Mouse (Mus musculus) urinary bladder, adult 2 months (tissue): ENCODE measurements around the gene Ush2a. TPM values are rescaled to one million over a fixed set of nuclear protein-coding genes. Genes with fewer than 3 reads are reported as not detected.

Experiments
- DNase-seq: peaks from one replicate; pipeline ENCODE4 v3.0.0; 2022; ENCODE audit warnings: low spot score
- polyA plus RNA-seq: library from polyadenylated mRNA; depleted of rRNA; stranded (reverse); fragments of >200 nt; gene quantifications from 2 replicates; pipeline ENCODE4 v1.2.3, GENCODE M21; 2012

The Ush2a gene
- polyA plus RNA-seq, 1 experiment = 0.07 TPM

DNA sequence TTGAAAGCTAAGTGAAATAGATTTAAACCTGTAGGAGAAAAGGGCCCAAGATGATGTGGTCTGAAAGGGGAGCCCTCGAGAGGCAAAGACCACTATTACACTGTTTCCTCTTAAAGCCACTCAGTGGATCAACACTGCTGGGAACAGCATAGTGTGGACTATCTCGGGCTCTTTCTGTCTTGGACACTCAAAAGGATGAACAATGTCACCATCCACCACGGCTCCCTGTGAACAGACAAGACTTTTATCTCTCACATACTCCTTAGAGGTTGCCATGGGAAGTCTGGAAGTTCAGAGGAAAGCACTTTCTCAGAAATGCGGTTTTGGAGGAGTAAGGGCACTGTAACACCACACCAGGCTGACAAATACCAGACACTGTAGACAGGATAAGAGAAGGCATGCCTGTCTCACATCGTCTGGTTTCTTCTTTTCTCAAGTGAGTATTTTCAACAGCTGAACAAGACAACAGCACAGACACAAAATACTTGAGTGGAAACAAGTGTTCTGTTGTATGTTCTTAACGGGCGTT, 124.0 kb downstream of the Ush2a start:
- DNase-seq = no peak

DNA sequence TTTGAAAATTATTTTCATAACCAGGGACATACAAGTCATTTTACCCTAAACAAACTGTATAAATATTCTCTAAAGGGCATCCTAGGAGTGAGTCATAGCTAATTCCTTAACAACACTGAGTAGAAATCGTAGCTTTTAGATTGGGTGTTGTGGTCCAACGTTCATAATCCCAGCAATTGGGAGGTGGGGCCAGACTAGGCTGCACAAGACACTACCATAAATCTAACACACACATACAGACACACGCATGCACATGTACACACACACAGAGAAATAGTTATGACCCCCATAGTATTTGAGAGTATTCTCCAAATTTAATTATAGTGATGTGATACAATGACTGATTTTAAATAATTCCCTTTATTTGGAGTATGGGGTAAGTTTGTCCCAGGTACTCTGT, 125.5 kb downstream of the Ush2a start:
- DNase-seq = no peak

DNA sequence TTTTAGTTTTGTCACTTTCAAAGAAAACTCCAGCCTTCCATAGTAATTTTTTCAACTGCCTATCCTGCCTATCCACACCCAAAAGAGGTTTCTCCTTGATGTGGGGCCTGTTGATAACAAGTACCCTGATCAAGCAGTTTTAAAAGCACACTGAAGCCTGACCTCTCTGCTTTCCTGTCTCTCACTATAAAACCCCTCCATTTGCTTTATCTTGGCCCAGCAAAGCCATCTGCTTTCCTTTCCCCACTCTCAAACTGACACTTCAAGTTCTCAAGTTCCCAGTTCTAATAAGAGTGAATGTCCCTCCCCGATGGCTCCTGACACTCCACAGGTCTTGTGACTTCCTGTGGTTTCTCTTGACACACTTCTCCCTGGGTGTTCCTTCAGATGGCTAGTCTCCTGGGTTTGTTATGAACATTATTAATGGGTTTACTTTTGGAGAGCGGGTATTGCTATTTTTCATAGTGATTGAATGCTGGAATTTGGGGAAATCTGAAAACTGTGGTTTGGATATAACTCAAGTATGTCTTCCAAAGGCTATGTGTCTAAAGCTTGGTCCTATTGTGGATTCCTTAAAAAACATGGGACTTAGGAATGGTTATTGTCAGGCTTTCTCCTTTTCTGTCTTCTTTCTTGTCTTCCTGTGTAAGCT, 126.1 kb downstream of the Ush2a start:
- no peak for DNase-seq

DNA sequence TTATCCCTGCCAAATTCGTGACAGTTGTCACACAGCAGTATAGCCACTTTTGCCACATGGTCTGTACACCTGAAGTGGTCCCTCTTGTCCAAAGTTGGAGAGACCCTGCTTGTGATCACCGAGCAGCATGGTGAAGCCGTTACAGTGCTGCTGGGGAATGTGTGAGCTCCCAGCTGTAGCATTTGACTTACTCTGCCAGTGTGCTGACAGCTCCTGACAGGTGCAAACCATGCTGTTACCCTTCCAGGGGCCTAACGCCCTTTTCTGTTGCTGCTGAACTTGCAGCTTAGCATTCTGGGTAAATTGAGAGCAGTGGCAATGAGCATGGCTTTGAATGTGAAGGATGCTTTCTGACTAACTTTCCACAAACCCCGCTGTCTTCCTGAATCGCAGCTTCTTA, 128.3 kb downstream of the Ush2a start:
- DNase-seq = no peak

DNA sequence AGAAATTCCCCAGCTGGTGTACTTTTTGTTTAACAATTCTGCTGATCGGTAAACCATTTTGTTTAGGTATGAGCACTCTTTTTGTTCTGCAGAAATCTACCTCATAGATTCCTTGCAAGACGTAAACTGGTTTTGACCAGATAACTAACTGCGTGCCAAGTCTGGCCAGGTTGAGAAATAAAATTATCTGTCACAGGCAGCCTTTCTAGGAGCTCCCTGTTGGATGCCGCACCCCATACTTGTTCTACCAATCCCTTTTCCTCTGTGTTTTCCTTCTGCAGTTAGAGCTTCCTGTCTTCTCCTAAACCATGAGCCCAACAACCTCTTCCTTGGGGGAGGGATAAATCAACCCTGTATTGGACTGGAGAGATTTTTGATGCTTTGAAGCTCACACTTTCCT, 145.4 kb downstream of the Ush2a start:
- no peak for DNase-seq

DNA sequence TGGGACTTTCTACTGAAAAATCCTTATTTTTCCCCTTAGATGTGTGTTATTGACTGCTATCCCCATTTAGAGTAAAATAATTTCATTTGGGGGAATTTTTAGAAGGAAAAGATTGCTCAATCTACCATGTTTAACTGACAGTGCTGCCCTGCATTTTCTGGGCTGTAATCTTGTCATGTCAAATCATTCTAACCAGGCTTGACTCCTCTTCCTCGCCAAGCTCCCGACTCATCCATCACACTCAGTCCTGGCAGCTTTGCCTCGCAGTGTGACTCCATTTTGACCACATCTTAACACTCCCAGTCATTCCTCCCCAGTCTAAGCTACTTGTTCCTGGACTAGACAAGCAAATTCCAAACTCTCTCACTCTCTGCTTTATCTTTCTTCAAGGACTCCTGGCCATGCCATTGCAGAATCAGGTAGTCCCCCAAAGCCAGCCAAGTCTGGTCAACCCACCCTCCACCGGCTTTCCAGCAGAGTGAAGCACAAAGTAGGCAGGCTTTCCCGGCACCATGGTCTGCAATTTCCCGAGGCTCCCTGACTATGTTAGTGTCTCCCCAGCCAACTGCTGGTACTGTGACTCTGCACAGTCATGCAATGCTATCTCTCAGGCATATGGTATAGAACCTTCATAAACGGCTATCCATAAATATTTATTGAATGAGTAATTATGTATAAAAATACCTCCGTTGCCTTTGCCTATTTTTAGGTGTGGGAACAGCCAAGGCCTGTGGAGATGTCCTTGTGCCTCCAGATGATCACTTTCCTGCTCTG, 146.0 kb downstream of the Ush2a start:
- no peak for DNase-seq

DNA sequence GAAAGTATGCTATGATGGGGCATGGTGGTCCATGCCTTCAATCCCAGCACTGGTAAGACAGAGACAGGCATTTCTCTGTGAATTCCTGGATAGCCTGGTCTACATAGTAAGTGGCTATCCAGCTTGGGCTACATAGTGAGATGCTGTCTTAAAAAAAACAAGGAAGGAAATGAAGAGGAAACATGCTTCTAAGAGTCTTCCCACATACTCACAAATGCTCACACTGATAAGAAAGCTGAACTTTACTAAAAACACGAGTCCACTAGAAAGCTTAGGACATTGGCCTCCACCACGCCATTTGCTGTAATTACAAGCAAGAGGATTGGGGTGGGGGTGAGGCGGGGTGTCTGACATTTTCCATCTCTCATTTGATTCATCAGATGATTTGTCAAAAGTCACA, 148.7 kb downstream of the Ush2a start:
- no peak for DNase-seq

DNA sequence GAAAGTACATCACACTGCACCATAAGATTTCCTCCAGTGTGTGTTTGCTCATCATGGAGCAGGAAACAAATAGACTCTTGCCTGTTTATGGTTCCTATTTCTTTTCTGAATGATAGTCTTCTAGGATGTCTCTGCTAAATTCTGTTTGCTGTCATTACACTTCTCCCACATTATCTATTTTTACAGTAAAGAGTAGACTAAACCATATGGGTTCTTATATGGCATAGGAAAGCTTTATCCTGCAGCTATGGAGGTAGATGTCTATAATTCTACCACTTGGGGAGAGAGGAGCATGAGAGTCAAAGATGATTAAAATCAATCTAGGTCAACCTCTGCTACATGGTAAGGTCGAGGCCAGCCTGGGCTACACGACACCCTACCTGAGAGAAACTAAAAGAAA, 158.7 kb downstream of the Ush2a start:
- no peak for DNase-seq

DNA sequence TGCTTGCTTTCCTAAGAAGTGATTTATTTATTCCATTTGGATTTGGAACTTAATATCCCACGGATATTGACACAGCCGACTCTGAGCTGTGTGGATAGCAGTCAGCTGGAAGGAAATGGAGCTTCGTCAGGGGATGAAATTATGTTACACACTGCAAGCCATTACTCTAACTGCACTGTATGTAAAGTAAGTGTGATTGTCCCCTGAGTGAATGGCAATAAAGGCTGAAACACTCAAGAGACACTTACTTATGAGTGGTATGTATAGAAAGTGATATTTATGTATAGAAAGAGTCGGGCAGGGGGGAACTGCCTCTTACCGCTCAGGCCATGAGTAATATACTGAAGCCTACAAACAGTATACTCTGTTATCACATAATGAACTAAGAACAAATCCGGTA, 166.3 kb downstream of the Ush2a start:
- DNase-seq = no peak

DNA sequence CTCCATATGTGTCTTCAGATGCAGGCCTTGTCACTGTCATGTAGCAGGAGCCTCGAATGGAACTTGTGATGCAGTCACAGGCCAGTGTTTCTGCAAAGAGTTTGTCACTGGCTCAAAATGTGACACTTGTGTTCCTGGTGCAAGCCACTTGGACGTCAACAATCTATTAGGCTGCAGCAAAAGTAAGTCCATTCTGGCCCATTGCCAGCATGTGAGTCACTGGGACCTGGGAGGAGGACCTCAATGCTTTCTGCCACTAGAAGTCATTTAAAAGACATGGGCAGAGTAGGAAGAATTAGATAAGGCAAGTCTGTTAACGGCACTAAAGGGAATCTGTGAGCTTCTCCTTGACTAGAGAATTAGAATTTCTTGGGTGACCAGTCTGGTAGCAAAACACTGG, 168.9 kb downstream of the Ush2a start:
- no peak for DNase-seq

DNA sequence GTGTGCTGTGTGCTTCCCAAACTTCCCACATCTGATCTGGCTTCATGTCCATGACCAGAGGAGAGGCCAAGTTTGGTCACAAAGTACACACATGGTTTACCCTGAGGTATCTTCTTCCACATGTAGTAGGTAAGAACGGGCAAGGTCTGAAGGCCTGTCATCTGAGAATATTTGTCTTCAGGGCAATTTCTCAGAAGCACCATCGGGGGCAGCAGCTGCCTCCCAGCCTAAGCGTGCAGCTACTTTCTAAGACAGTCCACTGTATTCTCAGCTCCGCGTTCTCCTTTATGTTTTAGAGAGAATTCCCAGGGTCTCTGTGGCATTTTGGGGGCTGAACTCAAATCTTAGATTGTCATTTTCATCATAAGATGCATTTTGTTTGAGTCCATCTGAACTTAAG, 186.1 kb downstream of the Ush2a start:
- no peak for DNase-seq

DNA sequence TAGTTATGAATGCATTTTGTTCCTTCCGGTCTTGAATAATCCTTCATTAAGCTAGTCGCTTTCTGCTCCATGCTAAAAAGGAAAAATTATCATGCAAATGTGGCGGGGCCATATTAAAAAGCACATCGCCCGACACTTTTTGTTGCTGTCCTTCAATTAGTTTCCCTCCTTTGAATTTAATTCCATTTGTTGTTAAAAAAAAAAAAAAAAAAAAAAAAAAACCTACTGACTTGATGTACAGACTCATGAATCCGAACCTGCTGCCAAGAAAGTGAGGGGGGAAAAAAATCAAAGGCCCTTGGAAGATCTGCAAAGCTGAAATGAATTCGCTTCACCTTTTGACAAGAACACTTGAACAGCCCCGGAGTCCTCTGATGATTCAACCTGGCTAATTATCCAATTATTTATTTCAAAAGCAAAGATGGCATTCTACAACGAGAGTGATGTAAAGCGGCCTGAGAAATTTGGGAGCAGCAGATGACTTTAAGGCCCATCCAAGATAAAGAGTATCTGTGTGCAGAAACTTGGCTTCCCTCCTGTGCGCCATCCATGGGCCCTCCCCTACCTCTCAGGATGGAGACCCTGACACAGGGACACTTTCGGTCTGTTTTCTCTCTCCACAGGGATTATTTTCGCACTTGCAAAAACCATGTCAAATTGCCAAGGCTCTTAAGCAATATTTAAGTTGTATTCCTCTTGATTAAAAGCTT, 194.8 kb downstream of the Ush2a start:
- no peak for DNase-seq

DNA sequence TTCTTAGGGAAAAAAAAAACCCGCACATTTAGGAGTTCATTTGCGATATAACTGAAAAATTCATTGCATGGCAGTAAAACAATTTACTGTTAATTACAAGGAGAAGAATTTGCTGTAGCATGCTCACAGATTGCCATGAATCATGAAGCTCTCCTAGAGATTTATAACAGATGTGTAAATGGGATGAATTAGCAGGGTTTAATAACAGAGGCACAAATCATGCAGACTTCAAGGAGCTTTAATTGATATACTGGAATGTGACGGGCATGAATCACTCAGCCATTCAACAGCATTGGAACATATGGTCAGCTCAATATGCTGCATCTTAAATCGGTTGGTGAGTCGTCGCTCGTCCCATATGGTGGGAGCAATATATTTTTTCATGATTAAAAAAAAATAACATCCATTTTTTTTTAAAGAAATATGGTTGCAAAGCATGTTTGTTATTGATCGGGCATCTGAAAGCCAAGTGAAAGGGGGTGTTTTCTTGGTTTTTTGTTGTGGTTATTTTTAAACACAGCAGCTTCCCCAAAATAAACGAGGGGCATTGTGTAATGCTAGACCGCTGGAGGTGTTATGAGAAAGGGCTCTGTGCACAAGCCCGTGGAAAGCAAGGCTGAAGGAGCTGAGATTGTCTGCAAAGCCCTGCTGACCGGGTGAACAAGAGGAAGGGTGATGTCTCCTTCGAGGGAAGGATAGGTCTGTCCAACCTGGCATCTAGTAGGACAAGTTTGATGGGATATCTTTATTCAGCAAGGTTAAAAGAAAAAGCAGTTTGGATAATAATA, 195.6 kb downstream of the Ush2a start:
- no peak for DNase-seq

DNA sequence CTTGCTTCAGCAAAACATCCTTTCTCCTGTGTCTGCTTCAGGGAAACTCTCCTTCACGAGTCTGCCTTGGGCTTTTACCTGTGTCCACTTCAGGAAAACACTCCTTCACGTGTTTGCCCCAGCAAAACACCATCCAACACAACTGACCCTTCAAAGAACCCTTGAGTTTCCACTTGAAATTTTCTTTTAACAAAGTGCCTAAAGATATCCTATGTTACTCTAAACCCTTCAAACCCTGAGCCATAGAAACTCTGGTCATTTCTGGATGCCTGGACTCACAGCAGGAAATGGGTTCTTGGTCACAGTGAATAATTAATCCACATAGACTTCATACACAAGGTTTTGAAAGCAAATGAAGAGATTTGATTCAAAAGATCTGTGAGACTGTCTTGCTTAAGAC, 199.4 kb downstream of the Ush2a start:
- DNase-seq = no peak

DNA sequence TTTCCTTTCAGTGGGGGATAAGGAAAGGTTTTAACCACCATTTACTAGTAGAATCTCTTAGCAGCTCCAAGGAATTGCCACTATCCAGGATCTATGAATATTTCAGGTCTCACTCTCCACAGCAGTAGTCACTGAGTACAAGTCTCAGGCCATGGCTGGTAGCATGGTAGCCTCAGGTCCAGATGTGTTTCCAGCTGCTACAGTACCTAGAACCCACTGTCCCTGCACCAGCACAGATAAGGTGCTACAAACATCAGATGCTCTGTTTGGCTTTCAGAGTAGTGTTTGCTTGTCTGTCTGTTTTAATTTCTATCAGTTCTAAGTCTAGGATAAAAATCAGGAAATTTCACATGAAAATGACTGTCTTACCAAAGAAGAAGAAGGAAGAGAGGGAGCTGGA, 202.8 kb downstream of the Ush2a start:
- no peak for DNase-seq

DNA sequence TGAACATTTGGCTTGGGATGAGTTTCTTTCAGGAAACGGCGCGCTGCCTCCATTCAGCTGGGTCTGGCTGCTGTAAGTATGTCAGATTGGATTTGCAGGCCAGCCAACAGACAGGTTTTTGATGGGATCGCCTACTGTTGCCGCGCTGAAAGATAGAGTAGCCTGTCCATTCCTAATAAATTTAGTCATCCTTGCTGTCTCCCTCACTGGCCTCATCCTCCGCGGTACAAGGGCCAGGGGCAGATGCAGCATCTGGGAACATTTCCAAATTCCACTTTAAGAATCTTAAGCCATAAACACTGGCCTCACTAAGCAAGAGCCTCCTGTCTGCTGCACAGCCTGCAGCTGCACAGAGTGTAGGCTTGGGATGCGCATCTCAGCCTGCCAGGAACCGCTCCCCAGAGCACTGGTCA, 206.6 kb downstream of the Ush2a start:
- DNase-seq = no peak

DNA sequence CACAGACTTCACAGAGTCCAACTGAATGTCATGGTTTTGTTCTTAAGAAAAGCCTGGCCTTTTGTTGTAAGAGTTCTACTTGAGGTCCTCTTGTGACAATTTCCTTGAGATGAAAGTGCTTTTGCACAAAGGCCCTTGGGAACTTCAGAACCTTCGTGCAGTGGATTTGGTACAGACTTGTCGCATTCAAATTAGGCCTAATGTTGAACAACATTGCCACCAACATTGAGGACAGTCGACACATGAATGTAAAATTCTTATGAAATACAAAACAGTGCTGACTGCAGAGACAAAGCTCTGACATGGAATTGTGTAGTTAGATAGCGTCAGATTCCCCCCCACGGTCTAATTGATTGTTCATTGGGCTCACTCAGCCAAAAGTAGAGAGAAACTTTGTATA, 243.1 kb downstream of the Ush2a start:
- no peak for DNase-seq

DNA sequence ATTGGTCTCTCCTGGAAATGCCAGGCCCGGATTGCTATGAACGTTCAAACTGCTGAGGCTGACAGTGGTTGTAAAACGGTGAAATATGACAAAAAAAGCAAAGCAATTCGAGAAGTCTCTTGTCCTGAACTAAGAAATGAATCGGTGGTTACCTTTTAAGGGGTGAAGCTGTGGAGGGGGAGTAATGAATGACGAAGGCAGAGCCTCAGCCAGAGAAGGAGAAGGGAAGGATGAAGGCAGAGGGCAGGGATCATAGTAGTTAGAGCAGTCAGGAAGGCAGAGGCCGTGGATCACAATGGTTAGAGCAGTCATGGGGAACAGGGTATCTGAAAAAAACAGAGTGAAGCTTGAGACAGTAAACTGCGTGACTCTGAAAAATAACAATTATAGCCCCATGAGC, 257.0 kb downstream of the Ush2a start:
- no peak for DNase-seq

DNA sequence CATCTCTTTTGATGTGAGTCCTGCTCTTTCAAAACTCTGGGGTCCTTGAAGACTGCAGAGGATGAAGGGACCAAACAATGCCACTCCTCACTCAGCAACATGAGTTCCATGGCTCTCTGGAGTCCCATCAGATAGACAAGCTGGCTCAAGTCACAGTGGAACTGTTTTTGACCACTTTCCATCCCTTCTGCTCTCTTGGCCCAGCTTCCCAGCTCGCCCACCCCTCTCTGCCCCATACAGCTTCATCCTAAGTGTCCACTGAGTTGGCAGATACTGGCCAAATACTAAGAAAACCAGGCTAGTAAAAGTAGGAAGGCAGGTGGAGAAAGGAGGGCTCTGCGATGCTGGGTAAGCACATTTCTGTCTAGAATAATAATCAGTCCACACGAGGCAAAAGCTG, 265.6 kb downstream of the Ush2a start:
- no peak for DNase-seq

DNA sequence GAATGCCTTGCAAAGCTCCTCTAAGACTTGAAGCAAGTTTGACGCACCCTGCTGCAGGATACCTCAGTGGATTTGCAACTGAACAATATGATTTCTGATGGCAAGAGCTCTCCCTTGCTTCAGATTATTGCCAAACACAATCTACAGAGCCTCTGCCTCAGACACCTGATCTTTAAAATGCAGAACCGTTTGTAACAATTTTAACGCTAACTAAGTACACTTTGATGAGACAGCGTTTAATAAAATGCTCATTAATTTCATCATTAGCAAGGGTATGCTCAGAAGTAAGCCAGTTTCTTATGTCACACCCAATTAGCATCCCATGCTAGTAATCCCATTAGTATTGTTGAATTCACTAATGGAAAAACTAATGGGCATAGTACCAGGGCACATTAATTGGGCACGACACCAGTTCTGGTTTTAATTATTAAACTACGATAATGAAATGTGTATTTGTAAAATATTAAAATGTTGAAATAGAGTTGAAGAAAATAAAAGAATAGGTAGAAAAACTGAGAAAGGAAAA, 267.8 kb downstream of the Ush2a start:
- DNase-seq = no peak

DNA sequence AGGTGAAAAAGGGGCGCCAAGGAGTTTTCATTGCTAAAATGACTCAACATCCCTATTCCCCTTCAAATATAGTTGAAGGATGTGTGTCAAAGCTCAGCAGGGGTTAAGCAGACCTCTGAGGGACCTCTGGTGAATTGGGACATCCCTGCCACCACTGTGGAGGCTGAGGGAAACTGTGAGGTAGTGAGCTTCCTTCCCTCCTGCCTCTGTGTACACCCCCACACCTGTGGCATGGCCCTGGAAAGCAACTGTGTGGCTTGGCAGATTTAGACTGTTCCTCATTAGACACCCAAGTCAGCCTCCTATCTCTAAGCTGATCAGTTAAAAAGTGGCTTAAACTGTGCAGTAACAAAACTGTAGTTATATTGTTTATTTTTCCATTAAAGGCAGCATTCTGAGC, 275.2 kb downstream of the Ush2a start:
- no peak for DNase-seq

DNA sequence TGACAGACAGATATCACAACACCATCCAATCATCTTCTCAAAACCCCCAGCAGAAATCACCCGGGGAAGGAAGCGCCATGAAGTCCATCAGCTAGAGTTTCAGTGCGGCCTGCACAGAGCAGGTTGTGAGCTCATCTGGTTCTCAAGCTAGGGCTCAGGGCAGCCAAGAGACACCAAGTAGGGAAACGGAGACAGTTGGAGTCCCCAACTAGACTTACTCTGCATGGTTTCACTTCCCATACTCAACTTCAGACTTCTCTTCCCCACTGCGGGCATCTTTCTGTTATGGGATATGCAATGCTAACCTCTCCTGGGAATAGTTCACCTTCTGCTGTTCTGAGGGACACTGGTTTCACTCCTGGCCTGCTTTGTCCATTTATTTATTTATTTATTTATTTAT, 277.8 kb downstream of the Ush2a start:
- DNase-seq = no peak
